Mouse (Mus musculus) fat pad, adult 2 months (tissue): Measurements from ENCODE around the gene Fbxo10.
"Not testable (repeated sequence)": the region's sequence is repeated elsewhere in the genome, so short reads cannot be mapped to it uniquely, and the experiment has no call there.

ENCODE experiments used
- DNase-seq: peaks from one replicate; pipeline ENCODE4 v3.0.0-alpha.2; 2011; ENCODE audit warnings: low read depth, low spot score; ENCODE audit errors: extremely low read depth

The Fbxo10 gene

DNA sequence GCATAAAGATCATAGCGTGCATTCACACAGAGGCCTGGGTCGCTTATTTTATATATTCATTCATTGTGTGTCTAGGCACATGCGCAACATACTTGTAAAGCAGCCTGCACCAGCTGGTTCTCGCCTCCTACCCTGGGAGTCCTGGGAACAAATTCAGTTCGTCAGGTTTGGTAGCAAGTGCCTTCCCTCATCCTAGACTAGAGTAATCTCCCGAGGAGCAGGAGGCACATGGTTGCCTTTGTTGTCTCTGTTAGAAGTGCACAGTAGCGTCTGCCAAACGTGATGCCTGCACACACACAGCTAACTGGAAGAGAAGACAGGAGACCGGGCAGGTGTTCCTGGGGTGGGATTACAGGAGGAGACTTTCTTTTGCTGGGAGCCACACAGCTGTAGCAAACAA lies 36.4 kb downstream of the Fbxo10 start:
- no peak for DNase-seq

DNA sequence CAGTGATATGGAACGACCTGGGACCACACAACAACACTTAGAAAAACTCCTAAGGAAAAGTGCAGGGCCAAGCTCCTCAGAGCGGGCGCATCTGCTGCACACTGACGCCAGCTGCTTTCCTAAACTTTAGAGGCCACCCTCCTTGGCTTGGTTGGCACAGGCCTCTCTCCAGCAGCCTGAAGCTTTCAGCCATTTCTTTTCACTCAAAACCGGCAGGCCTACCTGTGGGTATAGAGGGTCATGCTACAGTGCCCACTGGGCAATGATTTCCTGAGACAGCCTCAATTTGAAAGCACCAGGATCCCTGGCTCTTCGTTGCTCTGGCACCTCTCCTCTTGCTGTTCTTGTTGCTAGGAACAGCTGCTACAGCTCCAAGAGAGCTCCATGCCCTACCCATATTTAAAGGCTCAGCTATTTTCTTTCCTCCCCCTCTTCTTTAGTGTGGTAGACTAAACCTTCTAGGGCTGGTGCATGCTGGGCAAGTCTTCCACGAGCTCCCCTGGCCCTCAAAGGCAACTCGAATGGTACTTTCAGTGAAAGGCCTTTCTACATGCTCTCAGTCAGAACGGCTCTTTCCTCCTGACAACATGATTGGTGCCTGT lies 37.0 kb downstream of the Fbxo10 start:
- no peak for DNase-seq

DNA sequence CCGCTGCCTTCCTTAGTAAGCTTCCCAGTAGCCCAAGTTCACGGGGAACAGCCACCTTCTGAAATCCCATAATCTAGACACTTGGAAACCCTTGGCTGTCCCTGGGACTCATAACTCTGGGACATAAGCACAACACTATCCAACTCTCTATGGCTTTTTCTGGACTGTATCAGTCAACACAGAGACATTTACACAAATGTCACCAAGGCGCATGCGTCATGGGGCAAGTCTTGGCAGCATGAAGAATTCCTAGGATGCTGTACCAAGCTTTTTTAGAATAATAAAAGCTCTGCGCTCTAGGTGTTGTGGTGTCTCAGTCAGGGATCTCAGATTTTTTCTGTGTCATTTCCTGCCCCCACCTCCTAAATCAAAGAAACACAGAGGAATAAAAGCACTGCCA lies 37.7 kb downstream of the Fbxo10 start:
- DNase-seq = no peak

- DNase-seq = no peak
Measured at GRCm38 (mm10) chr4:45040795-45041194, 43.6 kb downstream of the Fbxo10 start.

GRCm38 (mm10) chr4:45039546-45039945 lies 44.9 kb downstream of the Fbxo10 start:
- DNase-seq = not testable (repeated sequence)

DNA sequence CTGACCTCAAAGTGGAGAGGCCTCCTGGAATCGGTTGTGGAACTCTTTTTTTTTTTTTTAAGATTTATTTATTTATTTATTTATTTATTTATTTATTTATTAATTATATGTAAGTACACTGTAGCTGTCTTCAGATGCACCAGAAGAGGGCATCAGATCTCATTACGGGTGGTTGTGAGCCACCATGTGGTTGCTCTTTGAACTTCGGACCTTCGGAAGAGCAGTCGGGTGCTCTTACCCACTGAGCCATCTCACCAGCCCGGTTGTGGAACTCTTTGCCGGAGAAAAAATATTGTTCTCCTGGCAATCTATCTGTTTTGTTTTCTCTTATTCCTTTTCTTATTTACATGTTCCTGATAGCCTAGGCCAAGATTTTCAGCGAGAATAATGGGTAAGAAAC lies 45.5 kb downstream of the Fbxo10 start:
- DNase-seq = not testable (repeated sequence)

DNA sequence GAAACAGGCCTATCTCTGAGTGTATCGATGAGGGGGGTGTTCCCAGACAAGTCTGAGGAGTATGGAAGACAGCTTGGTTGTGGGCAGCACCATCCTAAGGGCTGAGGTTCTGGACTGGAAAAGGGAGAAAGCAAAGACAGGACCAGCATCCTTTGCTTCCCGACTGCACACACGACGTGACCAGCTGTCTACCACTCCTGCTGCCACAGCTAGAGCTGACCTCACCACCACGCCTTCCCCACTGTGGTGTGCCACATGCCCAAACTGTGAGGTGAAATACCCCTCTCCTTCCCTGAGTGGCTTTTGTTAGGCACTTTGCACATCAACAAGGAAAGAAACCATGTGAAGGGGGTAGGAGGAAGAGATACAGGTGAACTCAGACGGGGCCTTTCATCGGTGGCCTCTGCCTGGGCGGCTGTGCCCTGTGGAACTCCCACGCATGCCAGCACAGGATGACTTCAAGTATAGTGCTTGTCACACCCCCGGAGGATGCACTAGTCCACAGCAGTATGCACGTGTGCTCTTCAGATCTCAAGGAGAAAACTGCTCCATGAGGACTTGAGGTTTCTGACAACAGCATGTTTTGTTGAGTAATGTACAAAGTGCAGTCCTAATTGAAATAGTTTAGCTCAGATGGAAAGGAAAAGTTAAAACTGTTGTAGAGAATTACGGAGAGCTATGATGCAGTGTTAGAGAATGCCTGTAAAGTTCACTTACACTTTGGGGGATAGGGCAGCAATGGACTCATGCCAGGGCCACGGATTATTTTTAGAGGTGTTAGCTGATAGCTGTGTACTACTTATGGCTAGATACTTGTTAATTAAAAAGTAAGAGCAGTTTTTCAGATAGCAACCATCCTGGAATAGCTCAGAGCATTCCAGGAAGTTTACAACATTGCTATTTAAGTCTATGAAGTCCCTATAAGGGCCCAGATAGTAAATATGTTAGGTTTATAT lies 46.7 kb downstream of the Fbxo10 start:
- DNase-seq = no peak

- no peak for DNase-seq
Measured at GRCm38 (mm10) chr4:45036571-45036970, 47.8 kb downstream of the Fbxo10 start.

GRCm38 (mm10) chr4:45036048-45036447 lies 48.4 kb downstream of the Fbxo10 start:
- DNase-seq = no peak

- no peak for DNase-seq
Measured at GRCm38 (mm10) chr4:45034693-45035628, 49.4 kb downstream of the Fbxo10 start.

GRCm38 (mm10) chr4:45032586-45032985 lies 51.8 kb downstream of the Fbxo10 start:
- DNase-seq = no peak

DNA sequence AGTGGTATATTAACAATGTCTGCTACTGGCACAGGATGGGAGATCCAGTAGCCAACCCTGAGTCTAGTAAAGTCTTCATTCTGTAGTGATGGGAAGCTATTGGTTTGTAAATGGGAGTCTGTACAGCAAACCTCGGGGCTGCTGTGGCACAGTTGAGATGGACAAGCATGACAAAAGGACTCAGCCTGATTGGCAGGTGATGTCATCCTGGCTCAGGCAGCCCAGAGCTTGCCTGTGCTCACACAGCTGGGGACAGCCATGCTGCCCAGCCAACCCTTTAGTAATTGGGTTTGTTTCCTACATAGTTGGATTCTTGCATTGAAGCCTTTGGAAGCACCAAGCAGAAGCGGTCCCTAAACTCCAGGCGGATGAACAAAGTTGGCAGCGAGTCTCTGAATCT lies 57.9 kb downstream of the Fbxo10 start:
- DNase-seq = no peak

DNA sequence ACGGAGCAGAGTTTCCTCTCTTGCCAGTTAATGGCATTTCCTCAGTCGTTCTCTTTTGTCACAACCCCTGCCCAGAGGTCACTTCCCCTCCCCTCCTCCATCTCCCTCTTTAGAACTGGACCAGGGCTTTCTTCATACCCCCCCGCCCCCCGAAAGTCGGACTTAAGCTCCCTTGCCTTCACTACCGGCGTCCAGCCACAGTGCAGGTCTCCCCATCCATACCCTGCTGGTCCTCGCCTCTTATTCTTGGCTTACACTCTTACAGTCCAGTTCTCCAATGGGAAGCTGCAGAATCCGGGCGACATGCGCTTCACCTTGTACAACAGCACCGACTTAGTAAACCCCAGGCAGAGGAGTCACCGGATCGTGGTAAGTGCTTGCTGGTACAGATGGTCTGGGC lies 65.4 kb downstream of the Fbxo10 start:
- DNase-seq = no peak

- peak; percentile 45 for DNase-seq
Measured at GRCm38 (mm10) chr4:45018452-45018980, 65.9 kb downstream of the Fbxo10 start, which contains the start of gene Polr1e. Gene Polr1e (plus strand): TSS chr4:45018583.

DNA sequence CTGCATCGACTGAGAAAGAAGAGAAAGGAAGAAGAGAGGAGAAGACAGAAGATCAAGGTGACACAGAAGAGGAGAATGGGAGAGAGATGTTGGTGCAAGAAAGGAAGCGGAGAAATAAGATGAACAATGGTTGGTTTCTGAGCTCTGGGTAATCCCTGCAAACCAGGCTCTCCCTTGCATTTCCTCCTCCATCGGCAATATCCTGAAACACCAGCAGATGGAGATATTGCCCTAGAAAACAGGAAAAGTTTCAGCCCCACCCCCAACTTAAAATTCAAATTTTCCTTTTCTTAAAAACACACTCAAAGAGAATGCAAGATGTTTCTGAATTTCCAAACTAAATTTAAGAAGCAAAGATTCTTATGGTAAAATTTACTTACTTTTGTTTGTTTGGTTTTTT lies 68.8 kb downstream of the Fbxo10 start:
- no peak for DNase-seq

GRCm38 (mm10) chr4:45013537-45013936 lies 70.9 kb downstream of the Fbxo10 start:
- DNase-seq = no peak

- DNase-seq = no peak
Measured at GRCm38 (mm10) chr4:45013031-45013431, 71.4 kb downstream of the Fbxo10 start.

DNA sequence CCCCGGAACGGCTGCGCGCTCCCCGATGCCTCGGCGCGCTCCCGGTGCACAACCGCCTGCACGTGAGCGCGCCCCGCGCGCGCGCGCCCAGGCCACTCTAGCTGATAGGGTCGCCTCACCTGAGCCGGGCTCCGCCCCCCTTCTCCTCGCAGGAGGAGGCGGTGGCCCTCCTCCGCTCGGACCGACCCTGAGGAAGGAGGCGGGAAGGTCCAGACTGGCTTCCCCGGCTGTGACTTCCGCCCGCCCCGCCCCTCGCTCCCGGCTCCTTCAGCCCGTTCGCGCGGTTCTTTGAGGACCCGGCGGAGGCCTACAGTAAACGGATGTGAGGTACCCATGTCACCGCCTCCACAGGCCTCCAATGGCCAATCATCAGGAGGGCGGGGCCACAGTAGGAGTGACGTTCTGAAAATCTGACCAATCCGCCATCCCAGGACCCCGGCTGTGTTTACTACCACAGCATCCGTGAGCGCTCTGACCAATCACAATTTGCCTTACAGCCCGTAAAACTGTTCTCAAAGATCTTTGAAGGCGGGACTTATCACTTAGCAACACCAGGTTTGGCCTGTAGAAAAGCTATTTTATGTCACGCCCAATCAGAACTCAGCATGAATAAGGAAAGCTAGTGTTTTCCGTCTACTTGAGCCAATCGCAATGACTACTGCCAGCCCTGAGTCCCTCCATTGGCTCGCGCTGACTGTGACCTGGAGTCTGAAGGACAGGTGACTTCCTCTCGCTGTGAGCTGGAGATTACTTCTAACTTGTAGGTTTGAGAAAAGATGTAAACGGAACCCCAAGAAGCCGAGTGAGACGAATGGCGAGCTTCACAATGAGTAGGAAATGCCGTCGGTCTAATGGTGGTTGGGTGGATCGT lies 72.1 kb downstream of the Fbxo10 start, which contains the start of gene Zbtb5:
TSS of gene Zbtb5 (minus strand) at position 308 of the 871 bp plus-strand sequence.
- peak; percentile 100 for DNase-seq

GRCm38 (mm10) chr4:45011581-45012104 lies 72.8 kb downstream of the Fbxo10 start:
- peak; percentile 18 for DNase-seq
